ENCODE assay signal across 11 mouse cellular contexts in genomic region chr14:31392873-31393545, GRCm38 (mm10). TPM values are rescaled to one million over a fixed set of nuclear protein-coding genes. Genes with fewer than 3 reads are reported as not detected.
DNase-seq lines count a peak whose midpoint lies in the region; ATAC-seq and TF ChIP-seq lines count a peak whose summit lies in the region.
"Had no signal": no experiment of that assay in that cellular context is flagged by ENCODE, and none has a peak within 500 bp of the region (broad histone marks: within the 10 kb centered on the region; RNA-seq: fewer than 3 reads in every experiment).

No protein-coding gene starts in this region.

- H3K27ac ChIP-seq in liver, embryonic 12.5 days: 0 out of 2 replicates have a peak overlapping the region, but pooled peaks have one; percentile 15
- no peak overlapping the region for H3K27ac ChIP-seq in liver, embryonic 11.5 days (ENCODE audit: low read depth, low read length)
- H3K27ac ChIP-seq in left cerebral cortex, adult 2 months: peak overlapping the region; percentile 83
- no peak overlapping the region for H3K27ac ChIP-seq in kidney, adult 2 months (ENCODE audit: insufficient read depth, low read depth, low read length)
- H3K27ac ChIP-seq: forebrain, embryonic 12.5 days; hindbrain, embryonic 14.5 days; liver, embryonic 14.5 days; stomach, postnatal 0 days had no signal

- no peak for TF ChIP-seq POLR2A in kidney, adult 2 months (IDR thresholded peaks at IDR 0.05; ENCODE audit: low read depth, low read length)

- H3K27me3 ChIP-seq in liver, embryonic 12.5 days (replicated peaks): no peaks in the 10 kb centered on the region
- H3K27me3 ChIP-seq in liver, embryonic 11.5 days (replicated peaks; ENCODE audit: control insufficient read depth, insufficient read depth, low read length): no peaks in the 10 kb centered on the region
- H3K27me3 ChIP-seq in kidney, adult 2 months (replicated peaks; ENCODE audit: control insufficient read depth, insufficient read depth, low read length): no peaks in the 10 kb centered on the region
- H3K27me3 ChIP-seq: forebrain, embryonic 12.5 days had no signal

- no peak overlapping the region for H3K4me2 ChIP-seq in liver, embryonic 12.5 days
- H3K4me2 ChIP-seq in liver, embryonic 11.5 days: no peak overlapping the region
- H3K4me2 ChIP-seq: forebrain, embryonic 12.5 days; hindbrain, embryonic 14.5 days had no signal

- no peaks in the 10 kb centered on the region; the same call in 1 of the 2 replicates for H3K9me3 ChIP-seq in liver, embryonic 12.5 days (replicated peaks)
- peaks cover 2% of the 10 kb centered on the region; the same call in 1 of the 2 replicates for H3K9me3 ChIP-seq in liver, embryonic 11.5 days (ENCODE audit: control insufficient read depth, low read length)
- H3K9me3 ChIP-seq: forebrain, embryonic 12.5 days had no signal

- no peak for DNase-seq in liver, embryonic 11.5 days (ENCODE audit: low spot score)
- peak in 1 of 2 experiments; percentile 69 for DNase-seq in left cerebral cortex, adult 2 months (ENCODE audit: extremely low spot score in 1 of 2, low spot score in 2 of 2)
- DNase-seq in right cerebral cortex, postnatal 14 days: peak; percentile 47
- DNase-seq in kidney, postnatal 4 days: no peak
- no peak for DNase-seq in kidney, adult 2 months

- intact Hi-C loops in left cerebral cortex, adult 2 months (cut with DNase I): loop anchor here (2.0 kb wide), 1 partner anchor 18 kb away; no protein-coding TSS in a partner anchor

- TF ChIP-seq CTCF in left cerebral cortex, adult 2 months (IDR thresholded peaks at IDR 0.05): no peak
- no peak for TF ChIP-seq CTCF in kidney, adult 2 months (conservative IDR thresholded peaks at IDR 0.05; ENCODE audit: insufficient read depth, insufficient read length, low read depth, low read length)

- H3K9ac ChIP-seq in liver, embryonic 12.5 days: no peak overlapping the region
- no peak overlapping the region for H3K9ac ChIP-seq in liver, embryonic 11.5 days (ENCODE audit: low read depth, low read length)
- H3K9ac ChIP-seq: forebrain, embryonic 12.5 days; hindbrain, embryonic 14.5 days; liver, embryonic 14.5 days had no signal

- H3K4me3 ChIP-seq in liver, embryonic 12.5 days: no peak overlapping the region
- no peak overlapping the region for H3K4me3 ChIP-seq in liver, embryonic 11.5 days (ENCODE audit: low read depth, low read length)
- H3K4me3 ChIP-seq in left cerebral cortex, adult 2 months: no peak overlapping the region
- no peak overlapping the region for H3K4me3 ChIP-seq in kidney, adult 2 months (ENCODE audit: insufficient read depth, low read depth, low read length)
- H3K4me3 ChIP-seq: forebrain, embryonic 12.5 days had no signal

- 39% methylated on average over 8 of the region's 8 CpGs for WGBS in liver, embryonic 12.5 days (ENCODE audit: insufficient replicate concordance)
- 55% methylated on average over 8 of the region's 8 CpGs for WGBS in liver, embryonic 11.5 days
- WGBS in kidney, adult 2 months: 68% methylated on average over 8 of the region's 8 CpGs

- no peak for ATAC-seq in liver, embryonic 12.5 days
- no peak for ATAC-seq in liver, embryonic 11.5 days (replicated peaks; ENCODE audit: low FRiP score)
- ATAC-seq in granulocyte monocyte progenitor cell, adult 5-6 weeks (replicated peaks; ENCODE audit: poor library complexity, severe bottlenecking): peak; percentile 69

- 0 out of 2 replicates have a peak, but pooled peaks cover 8% of the 10 kb centered on the region for H3K4me1 ChIP-seq in liver, embryonic 12.5 days
- 0 out of 2 replicates have a peak, but pooled peaks cover 3% of the 10 kb centered on the region for H3K4me1 ChIP-seq in liver, embryonic 11.5 days (replicated peaks; ENCODE audit: control insufficient read depth, insufficient read depth, low read length)
- H3K4me1 ChIP-seq in kidney, adult 2 months (ENCODE audit: control insufficient read depth, insufficient read depth, low read length): peaks cover 14% of the 10 kb centered on the region

- peaks cover 8% of the 10 kb centered on the region for H3K36me3 ChIP-seq in liver, embryonic 12.5 days
- no peaks in the 10 kb centered on the region; the same call in 1 of the 2 replicates for H3K36me3 ChIP-seq in liver, embryonic 11.5 days (ENCODE audit: control insufficient read depth, insufficient read depth, low read length)
- no peaks in the 10 kb centered on the region for H3K36me3 ChIP-seq in kidney, adult 2 months (ENCODE audit: control insufficient read depth, insufficient read depth, low read length)
- H3K36me3 ChIP-seq: forebrain, embryonic 12.5 days had no signal

RNA-seq across cellular contexts. Expression of gene Sh3bp5, which starts 42.9 kb away (rescaled TPM):
- polyA plus RNA-seq in liver, embryonic 12.5 days (2016; fragmentation: Nextera tagmentation; extraction: Ambion mirVana): 13.8 and 15.1 TPM in 2 replicates
- 15.0 and 17.3 TPM in 2 replicates for polyA plus RNA-seq in liver, embryonic 11.5 days (2014; fragmentation: Nextera tagmentation; extraction: Ambion mirVana)
- total RNA-seq in granulocyte monocyte progenitor cell, adult 5-6 weeks (2014; fragmentation: Nextera tagmentation): 5.0 and 6.3 TPM in 2 replicates
- total RNA-seq in granulocyte monocyte progenitor cell, adult 5-6 weeks (2017): 2.7 and 2.8 TPM in 2 replicates
- total RNA-seq in left cerebral cortex, adult 2 months (2021): 10 to 100 TPM; 63.5 to 65.4 TPM
- 33.4 and 43.4 TPM in 2 replicates for polyA plus RNA-seq in kidney, adult 2 months (2012; rRNA removed)

RNA-seq across cellular contexts. Expression of gene Capn7, which starts 56.6 kb away (rescaled TPM):
- 24.1 and 24.5 TPM in 2 replicates for polyA plus RNA-seq in liver, embryonic 12.5 days (2016; fragmentation: Nextera tagmentation; extraction: Ambion mirVana)
- 34.4 and 39.0 TPM in 2 replicates for polyA plus RNA-seq in liver, embryonic 11.5 days (2014; fragmentation: Nextera tagmentation; extraction: Ambion mirVana)
- 35.9 and 42.7 TPM in 2 replicates for total RNA-seq in granulocyte monocyte progenitor cell, adult 5-6 weeks (2014; fragmentation: Nextera tagmentation)
- total RNA-seq in granulocyte monocyte progenitor cell, adult 5-6 weeks (2017): 49.2 and 61.5 TPM in 2 replicates
- total RNA-seq in left cerebral cortex, adult 2 months (2021): 10 to 100 TPM; 33.8 to 38.3 TPM
- polyA plus RNA-seq in kidney, adult 2 months (2012; rRNA removed): 13.6 and 16.2 TPM in 2 replicates

Comparison
In these comparisons a context has a peak if more than half of its experiments do, and no peak if none do; other contexts are left out.
1. H3K27ac ChIP-seq: peak in liver, embryonic 12.5 days (single experiment) and left cerebral cortex, adult 2 months (single experiment); none in liver, embryonic 11.5 days (single experiment) and kidney, adult 2 months (single experiment).